Mouse (Mus musculus) C2C12 (cell line): ENCODE measurements around the gene Enpp6.

Experiments used
- CEBPB ChIP-seq: IDR thresholded peaks from one replicate; pipeline ENCODE4 v1.6.1; 2011; ENCODE audit warnings: low read depth, mild to moderate bottlenecking, control low read depth, moderate library complexity
- CTCF ChIP-seq: IDR thresholded peaks from one replicate; pipeline ENCODE4 v1.5.1; 2011; ENCODE audit not compliant: control insufficient read depth, insufficient read depth, insufficient read length
- MAX ChIP-seq: IDR thresholded peaks from one replicate; pipeline ENCODE4 v1.6.1; 2011; ENCODE audit warnings: mild to moderate bottlenecking, control low read depth
- MYOD1 ChIP-seq: IDR thresholded peaks from one replicate; pipeline ENCODE4 v1.6.1; 2011; ENCODE audit warnings: low read depth; ENCODE audit not compliant: control insufficient read depth, insufficient read length
- MYOG ChIP-seq: IDR thresholded peaks from one replicate; pipeline ENCODE4 v1.6.1; 2011; ENCODE audit not compliant: control insufficient read depth, insufficient read length; ENCODE audit errors: extremely low read depth
- USF1 ChIP-seq: IDR thresholded peaks from one replicate; pipeline ENCODE4 v1.6.1; 2011; ENCODE audit warnings: low read depth, mild to moderate bottlenecking, control low read depth, moderate library complexity

DNA sequence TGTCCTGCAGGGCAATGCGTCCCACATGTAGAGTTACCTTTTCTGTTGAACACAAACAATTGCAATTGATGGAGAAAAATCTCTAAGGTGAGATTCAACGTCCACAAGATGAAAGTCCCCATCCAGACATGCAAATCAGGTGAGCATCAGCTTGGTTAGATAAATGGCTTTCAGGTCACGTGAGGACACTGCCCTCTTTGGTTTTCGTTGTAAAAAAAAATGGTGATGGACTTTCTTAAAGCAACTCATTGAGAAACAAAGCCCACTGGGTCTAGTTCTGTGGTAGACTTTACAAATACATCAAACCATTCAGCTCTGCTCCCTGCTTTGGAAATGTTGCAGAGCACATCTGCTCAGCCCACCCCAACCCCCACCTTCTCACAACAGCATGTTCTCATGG lies 48.5 kb upstream of the Enpp6 start:
- TF ChIP-seq CTCF (no peak), MAX (no peak), MYOG (no peak), USF1 (no peak), CEBPB (no peak), MYOD1 (no peak)
